Mouse (Mus musculus): ENCODE results near the gene Zranb3. TPM values are rescaled to one million over a fixed set of nuclear protein-coding genes. Genes with fewer than 3 reads are reported as not detected.
"Not testable (repeated sequence)": the region's sequence is repeated elsewhere in the genome, so short reads cannot be mapped to it uniquely, and the experiment has no call there.

Zranb3 gene
- total RNA-seq, 1 experiment from 2014 or later = 7.9 TPM

- peak; percentile 18 for DNase-seq
Observed at GRCm38 (mm10) chr1:127989876-127990731, 112.7 kb downstream of the Zranb3 start.

DNA sequence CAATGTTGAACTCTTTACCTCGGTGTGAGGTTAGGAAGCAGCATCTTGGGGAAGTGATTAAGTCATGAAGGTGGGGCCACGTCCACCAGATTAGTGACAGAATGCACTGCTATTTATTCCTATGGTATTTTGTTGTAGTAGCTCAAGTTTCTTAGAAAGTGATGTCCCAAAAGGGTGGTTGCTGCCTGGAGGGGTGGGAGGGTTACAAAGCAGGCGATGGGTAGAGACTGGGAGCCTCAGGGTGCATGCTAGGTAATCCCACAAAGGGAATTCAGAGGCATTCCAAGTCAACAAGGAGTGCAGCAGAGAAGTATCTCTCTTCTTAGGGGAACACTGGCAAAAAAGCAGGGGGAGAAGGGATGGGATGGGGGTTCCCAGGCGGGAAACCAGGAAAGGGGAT lies 113.5 kb downstream of the Zranb3 start:
- DNase-seq = no peak

DNA sequence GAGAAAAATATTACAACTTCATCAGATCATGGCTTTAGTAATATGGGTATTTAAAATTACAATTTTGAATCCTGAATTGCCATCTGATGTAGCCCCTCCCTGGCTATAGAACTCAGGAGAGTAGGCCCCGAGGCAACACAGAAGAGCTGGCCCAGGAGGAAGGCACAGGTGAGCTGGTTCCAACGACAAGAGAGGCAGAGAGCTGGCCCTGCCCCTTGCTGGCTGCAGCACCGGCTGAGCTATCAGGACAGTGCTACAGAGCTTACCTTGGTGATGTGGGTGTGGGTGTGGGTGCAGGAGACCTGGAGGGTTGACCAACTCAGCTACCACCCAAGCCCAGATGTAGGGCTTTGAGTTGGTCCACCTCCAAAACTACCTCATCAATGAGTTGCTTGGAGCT lies 114.6 kb downstream of the Zranb3 start:
- no peak for DNase-seq

DNA sequence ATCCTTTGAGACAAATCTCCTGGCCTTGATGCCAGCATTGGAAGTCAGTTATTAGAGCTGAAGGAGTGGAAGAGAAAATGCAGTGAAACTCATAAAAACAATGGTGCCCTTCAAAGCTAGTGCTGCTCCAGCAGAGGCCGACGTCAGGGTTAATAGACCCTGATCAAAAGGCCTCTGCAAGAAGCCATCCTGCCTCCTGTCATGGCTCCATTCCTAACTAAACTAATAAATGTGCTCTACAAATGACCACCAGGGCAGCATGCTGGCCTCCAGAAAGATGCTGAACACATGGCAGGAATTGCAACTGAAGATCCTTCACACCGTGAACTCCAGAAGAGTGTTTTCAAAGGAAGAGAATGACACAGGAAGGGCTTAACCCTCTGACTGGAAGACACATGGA lies 117.5 kb downstream of the Zranb3 start:
- no peak for DNase-seq

DNA sequence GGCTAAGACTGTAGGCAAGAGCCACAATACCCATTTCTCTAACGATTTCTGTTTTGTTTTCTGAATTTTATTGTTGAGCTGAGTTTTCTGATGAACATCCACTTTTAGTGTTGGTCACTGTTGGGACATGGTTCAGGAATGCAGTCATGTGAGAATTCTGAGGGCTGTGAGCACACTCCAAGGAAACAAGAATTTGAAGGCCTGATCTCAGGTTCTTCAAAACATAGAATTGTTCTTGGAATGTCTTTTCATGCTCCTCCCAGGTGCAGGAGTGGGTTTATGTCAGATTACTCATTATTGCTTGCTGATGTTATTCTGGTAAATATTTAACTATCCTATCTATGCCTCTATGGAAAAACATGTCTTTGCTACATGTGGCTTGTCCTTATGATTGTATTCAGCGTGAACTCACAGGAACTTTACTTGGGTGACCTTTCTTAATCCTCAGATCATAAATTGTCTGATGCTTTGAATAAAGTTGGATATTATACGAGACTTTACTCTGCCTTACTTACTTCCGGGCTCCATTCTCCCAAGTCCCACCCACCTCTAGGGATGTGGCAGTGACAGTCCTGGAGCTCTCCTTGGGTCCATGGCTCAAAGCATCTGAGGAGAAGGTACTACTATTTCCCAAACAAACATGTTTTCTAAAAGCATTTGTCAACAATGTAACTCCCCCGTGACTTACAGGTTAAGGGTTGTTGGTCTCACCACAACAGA lies 119.4 kb downstream of the Zranb3 start:
- no peak for DNase-seq

DNA sequence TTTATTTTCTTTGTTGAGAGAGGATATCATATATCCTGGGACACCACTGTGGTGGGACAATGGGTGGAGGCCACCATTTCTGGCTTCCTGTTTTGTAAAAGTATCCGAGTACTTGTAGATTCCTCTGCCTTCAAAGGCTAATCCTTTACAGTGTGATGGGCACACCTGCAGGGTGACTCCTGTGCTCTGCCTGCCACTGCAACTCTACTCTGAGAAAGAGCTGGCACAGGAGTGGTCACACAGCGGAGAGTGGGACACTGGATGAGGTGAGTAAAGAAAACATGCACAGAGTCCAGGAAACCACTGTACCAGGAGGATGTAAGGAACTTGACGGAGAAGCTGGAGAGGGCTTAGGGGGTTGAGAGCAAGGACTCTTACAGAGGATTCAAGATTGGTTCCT lies 120.6 kb downstream of the Zranb3 start:
- no peak for DNase-seq

GRCm38 (mm10) chr1:127980911-127981559 lies 121.8 kb downstream of the Zranb3 start:
- no peak for DNase-seq

DNA sequence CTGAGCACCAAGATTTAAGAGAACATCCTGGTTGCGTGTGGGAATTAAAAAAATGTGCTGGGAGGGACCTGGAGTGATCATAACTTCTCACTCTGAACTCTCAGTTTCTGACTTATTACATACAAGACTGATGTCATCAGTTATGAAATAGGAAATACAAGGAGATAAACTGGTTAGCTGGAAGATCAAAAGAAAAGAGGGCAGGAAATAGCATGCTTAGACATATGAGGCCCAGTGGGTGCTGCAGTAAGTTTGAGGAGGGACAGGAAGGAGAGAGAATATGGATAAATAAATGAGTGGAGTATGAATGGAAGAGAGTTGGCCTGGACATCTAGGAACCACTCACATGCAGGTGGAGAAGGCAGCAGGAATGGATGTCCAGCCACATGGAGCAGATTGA lies 124.7 kb downstream of the Zranb3 start:
- no peak for DNase-seq

DNA sequence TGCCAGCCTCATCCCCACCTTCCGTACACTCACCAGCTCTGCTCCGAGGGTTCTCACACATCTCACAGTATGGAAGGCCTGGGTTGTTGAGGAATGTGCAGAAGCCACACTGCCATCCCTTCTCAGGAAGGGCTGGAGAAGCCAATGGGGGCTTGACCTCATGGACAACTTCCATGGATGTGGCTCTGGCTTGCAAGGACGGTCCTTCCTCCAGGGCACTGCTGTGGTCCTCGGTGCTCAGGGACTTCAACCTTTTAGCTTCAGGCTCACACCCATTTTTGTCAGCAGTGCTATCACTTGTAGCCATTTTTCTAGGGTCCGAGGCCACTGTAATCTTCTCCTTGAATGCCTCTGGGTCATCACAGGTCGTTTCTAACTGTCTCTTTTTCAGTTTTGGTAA lies 126.7 kb downstream of the Zranb3 start:
- DNase-seq = peak; percentile 6

DNA sequence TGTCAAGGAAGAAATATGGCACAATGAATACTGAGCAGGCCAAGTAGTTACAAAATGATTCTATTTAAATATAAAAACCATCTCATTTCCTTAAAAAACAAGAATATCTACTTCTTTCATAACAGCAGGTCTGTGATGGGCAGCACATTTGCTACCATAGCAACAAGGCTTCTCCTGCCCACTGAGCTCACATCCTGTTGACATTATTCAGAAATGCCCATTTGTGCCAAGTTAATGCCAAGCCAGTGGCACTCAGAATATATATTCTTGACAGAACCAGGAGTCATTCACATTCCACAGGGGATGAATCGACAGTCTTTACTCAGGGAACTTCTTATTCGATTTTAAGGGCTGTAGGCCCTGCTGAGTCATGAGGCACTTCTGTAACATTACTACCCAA lies 127.2 kb downstream of the Zranb3 start:
- no peak for DNase-seq

GRCm38 (mm10) chr1:127974082-127974481 lies 128.8 kb downstream of the Zranb3 start:
- DNase-seq = no peak

GRCm38 (mm10) chr1:127970870-127971269 lies 132.0 kb downstream of the Zranb3 start:
- no peak for DNase-seq

DNA sequence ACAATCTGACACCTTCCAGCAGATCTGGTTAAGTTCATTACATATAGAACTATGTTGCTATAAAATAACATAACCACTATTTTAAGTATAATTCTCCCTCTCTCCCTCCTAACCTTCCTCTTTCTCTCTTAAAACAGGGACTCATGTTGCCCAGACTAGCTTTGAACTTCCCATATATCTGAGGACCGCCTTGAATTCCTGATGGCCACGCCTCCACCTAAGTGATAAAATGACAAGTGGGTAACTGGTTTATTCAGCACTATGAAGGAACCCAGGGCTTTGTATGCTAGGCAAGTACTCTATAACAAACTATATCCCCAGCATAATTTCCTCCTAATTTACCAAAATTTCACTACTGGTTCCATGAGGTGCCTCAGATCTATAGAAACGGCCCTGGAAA lies 139.5 kb downstream of the Zranb3 start:
- DNase-seq = no peak

- DNase-seq = no peak
Observed at GRCm38 (mm10) chr1:127961140-127961539, 141.7 kb downstream of the Zranb3 start.

DNA sequence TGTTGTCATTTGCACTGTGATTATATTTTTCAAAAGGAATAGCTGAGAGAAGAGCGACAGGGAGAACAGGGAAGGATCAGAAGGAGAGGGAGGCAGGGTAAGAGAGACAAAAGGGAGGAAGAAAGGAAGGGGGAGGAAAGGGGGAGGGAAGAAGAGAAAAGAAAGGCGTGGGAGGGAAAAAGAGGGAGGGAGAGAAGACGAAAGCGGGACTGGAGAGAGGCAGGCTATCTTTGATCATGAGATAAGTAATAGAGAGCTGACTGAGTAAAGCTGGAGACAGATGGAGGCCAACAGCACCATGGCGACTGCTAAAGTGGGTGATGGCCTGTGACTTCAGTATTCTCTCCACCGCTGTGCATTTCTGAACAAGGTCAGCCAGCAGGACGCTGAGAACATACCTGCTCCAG lies 143.5 kb downstream of the Zranb3 start:
- no peak for DNase-seq

DNA sequence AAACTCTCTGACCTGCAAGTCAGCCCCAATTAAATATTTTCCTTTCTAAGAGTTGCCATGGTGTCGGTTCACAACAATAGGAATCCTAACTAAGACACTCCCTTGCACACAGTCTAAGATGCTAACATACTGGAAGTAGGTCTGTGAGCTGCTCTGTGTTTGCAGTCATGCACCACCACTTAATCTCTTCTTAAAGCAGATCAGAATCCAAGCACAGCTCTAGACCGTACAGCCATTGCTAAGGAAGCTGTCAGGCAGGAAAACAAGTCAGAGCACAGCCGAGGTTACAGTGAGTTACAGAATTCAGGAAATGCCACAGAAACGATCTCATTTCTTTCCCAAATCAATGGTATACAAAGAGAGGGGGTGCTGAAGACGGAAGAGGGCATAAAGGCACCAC lies 144.0 kb downstream of the Zranb3 start:
- no peak for DNase-seq

DNA sequence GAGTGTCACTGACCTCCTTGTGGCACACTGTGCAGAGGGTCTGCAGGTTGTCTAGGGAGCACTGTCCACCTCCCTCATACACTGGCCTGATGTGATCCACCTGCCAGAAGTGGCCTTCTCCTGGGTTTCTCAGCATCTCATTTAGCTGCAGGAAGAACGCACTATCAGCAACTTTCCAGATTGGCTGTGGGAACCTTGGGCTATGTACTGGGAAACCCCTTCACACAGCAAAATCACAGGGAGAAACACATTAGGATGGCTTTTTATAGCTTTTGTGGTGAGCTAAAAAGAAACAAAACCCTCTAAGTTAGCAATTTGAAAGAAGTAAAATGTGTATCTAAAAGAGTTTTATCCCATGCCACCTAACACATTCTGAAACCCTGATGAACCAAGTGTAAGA lies 146.3 kb downstream of the Zranb3 start:
- no peak for DNase-seq

DNA sequence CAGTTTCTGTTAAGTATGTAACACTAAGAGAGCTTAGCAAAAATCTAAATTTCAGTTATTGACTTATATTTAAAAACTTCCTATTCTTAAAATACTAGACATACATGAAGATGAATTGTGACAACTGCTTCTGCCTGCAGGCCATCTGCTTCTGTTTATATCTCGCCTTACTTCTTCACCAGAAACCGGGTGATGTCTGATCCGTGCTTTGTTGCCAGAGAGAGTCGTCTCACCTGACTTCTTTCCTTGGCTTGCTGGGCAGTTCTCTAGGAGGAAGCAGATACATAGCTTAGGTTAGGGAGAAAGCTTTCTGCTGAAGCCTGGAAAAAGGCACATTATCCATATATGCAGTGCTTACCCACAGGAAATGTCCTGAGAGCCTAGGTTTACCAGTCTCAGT lies 148.0 kb downstream of the Zranb3 start:
- DNase-seq = no peak

DNA sequence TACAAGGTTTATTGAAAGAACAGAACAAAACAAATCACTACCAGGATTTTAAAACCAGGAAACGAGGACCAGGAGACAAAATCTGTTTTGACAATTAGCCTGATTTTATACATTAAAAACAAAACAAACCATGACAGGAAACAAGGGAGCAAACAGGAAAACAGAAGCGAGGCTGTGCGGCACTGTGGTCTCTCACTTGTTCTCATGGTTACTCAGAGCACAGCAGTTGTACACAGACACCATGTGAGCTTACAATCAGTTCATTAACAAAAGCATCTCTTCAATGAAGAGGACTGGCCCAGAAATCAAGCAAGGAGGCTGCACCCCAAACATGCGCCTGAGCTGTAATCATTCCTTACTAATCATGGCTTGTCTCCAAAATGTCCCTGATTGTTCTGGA lies 148.6 kb downstream of the Zranb3 start:
- DNase-seq = not testable (repeated sequence)

DNA sequence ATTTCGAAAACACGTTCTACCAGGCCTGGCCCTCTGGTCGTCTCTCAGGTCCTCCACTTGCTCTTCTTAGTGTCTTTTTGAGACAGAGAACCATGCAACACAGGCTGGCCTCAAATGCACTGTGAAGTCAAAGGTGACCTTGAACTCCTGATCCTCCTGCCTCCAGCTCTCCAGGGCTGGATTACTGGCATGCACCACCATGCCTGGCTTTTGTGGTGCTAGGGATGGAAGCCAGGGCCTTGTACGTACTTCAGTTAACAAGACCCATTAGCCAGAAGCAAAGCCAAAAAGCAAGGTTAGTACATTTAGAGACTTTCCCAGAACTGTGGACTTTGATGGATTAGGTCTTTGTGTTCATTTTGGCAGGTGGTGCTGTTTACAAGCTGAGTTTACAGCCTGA lies 150.6 kb downstream of the Zranb3 start:
- DNase-seq = no peak

DNA sequence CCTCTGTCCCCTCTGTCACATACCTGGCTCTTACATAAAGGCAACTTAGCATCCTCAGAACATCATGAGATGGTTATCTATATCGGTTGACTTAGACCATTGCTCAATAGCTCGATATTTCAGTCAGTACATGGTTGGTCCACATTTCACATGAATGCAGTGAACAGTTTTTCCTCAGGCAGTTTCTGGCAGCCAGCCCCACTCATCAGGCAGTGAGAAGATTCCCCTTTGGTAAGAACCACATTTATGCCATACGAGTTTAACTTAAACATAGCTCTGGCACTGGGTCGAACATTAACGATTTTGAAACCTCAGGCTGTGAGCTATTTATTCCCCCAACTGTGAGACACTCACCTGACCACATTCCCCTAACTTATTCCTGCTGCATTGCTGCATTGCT lies 154.1 kb downstream of the Zranb3 start:
- no peak for DNase-seq

- no peak for DNase-seq
Observed at GRCm38 (mm10) chr1:127946615-127947249, 156.1 kb downstream of the Zranb3 start.

Data from adrenal gland, postnatal 25 days (tissue).